10 mouse cellular contexts compared by ENCODE assay signal in genomic region chr19:53362967-53363366, GRCm38 (mm10). TPM values are rescaled to one million over a fixed set of nuclear protein-coding genes. Genes with fewer than 3 reads are reported as not detected.
DNase-seq lines count a peak whose midpoint lies in the region; ATAC-seq and TF ChIP-seq lines count a peak whose summit lies in the region.
"Had no signal": no experiment of that assay in that cellular context is flagged by ENCODE, and none has a peak within 500 bp of the region (broad histone marks: within the 10 kb centered on the region; RNA-seq: fewer than 3 reads in every experiment).

No protein-coding gene starts in this region.

- peak; percentile 92 for DNase-seq in heart, adult 11 months
- DNase-seq in heart, postnatal 36 days, result no peak
- no peak for DNase-seq in testis, postnatal 14 days (ENCODE audit: low spot score)
- DNase-seq in splenic B cell, adult 2 months (ENCODE audit: low read depth, low spot score), result peak; percentile 48
- no peak for DNase-seq in frontal cortex, adult 2 months (ENCODE audit: extremely low spot score in 1 of 2, low spot score in 1 of 2)
- DNase-seq in adrenal gland, postnatal 4 days (ENCODE audit: low spot score in 2 of 2), result no peak

- peaks cover 2% of the 10 kb centered on the region for H3K4me1 ChIP-seq in testis, adult 2 months (ENCODE audit: control insufficient read depth, insufficient read depth, low read length)

- no peak for TF ChIP-seq POLR2A in testis, adult 2 months (IDR thresholded peaks at IDR 0.05; ENCODE audit: control insufficient read depth, low read depth, low read length)

- H3K36me3 ChIP-seq in testis, adult 2 months (ENCODE audit: control insufficient read depth, insufficient read depth, low read length), result no peaks in the 10 kb centered on the region
- H3K36me3 ChIP-seq in splenic B cell, adult 2 months (ENCODE audit: control insufficient read depth, insufficient read depth, low read length, poor library complexity, severe bottlenecking), result no peaks in the 10 kb centered on the region

- H3K27ac ChIP-seq in testis, adult 2 months (ENCODE audit: control insufficient read depth, insufficient read depth, low read depth, low read length), result no peak overlapping the region

- peak; percentile 52 for ATAC-seq in granulocyte monocyte progenitor cell, adult 5-6 weeks (replicated peaks; ENCODE audit: poor library complexity, severe bottlenecking)

- intact Hi-C loops in heart, postnatal 36 days (cut with DNase I), result loop anchor here (2.0 kb wide), 1 partner anchor 32 kb away; no protein-coding TSS in a partner anchor

- peak; percentile 78; the same call in 1 of the 2 replicates for TF ChIP-seq CTCF in testis, adult 2 months (IDR thresholded peaks at IDR 0.05; ENCODE audit: control insufficient read depth, insufficient read depth, insufficient replicate concordance, low read depth, low read length)

- H3K4me3 ChIP-seq in testis, adult 2 months (ENCODE audit: control insufficient read depth, low read depth, low read length), result no peak overlapping the region

- no peaks in the 10 kb centered on the region for H3K27me3 ChIP-seq in testis, adult 2 months (ENCODE audit: control insufficient read depth, insufficient read depth, low read length)
- H3K27me3 ChIP-seq in splenic B cell, adult 2 months (ENCODE audit: control insufficient read depth, insufficient read depth, low read length, poor library complexity, severe bottlenecking), result no peaks in the 10 kb centered on the region

RNA-seq across cellular contexts. Expression of gene Gm10197, which starts 8.6 kb away (rescaled TPM):
- total RNA-seq in heart, postnatal 36 days (2021), result not detected
- not detected in 2 replicates for polyA plus RNA-seq in testis, adult 2 months (2012; rRNA removed)
- not detected in 2 replicates for total RNA-seq in granulocyte monocyte progenitor cell, adult 5-6 weeks (2014; fragmentation: Nextera tagmentation)
- total RNA-seq in granulocyte monocyte progenitor cell, adult 5-6 weeks (2017), result not detected in 2 replicates
- not detected in 2 replicates for polyA plus RNA-seq in frontal cortex, adult 2 months (2012; rRNA removed)
- not detected for total RNA-seq in adrenal gland, postnatal 4 days (2021)
- total RNA-seq: left cerebral cortex, postnatal 10 days had no signal
- polyA plus RNA-seq: spleen, adult 2 months had no signal

RNA-seq across cellular contexts. Expression of gene Smndc1, which starts 27.4 kb away (rescaled TPM):
- 10 to 100 TPM; 33.0 to 33.8 TPM for total RNA-seq in heart, postnatal 36 days (2021)
- polyA plus RNA-seq in testis, adult 2 months (2012; rRNA removed), result 9.1 and 12.2 TPM in 2 replicates
- 47.7 and 54.6 TPM in 2 replicates for total RNA-seq in granulocyte monocyte progenitor cell, adult 5-6 weeks (2014; fragmentation: Nextera tagmentation)
- 31.1 and 33.4 TPM in 2 replicates for total RNA-seq in granulocyte monocyte progenitor cell, adult 5-6 weeks (2017)
- 26.3 and 29.4 TPM in 2 replicates for polyA plus RNA-seq in frontal cortex, adult 2 months (2012; rRNA removed)
- total RNA-seq in adrenal gland, postnatal 4 days (2021), result 10 to 100 TPM; 49.1 to 52.1 TPM

RNA-seq across cellular contexts. Expression of gene Mxi1, which starts 52.6 kb away (rescaled TPM):
- 10 to 100 TPM; 50.9 to 51.7 TPM for total RNA-seq in heart, postnatal 36 days (2021)
- 54.8 and 55.6 TPM in 2 replicates for polyA plus RNA-seq in testis, adult 2 months (2012; rRNA removed)
- 19.6 and 28.2 TPM in 2 replicates for total RNA-seq in granulocyte monocyte progenitor cell, adult 5-6 weeks (2014; fragmentation: Nextera tagmentation)
- total RNA-seq in granulocyte monocyte progenitor cell, adult 5-6 weeks (2017), result 50.7 and 54.9 TPM in 2 replicates
- polyA plus RNA-seq in frontal cortex, adult 2 months (2012; rRNA removed), result 76.6 and 85.8 TPM in 2 replicates
- 10 to 100 TPM; 38.1 to 40.5 TPM for total RNA-seq in adrenal gland, postnatal 4 days (2021)

Comparison
In these comparisons a context has a peak if more than half of its experiments do, and no peak if none do; other contexts are left out.
1. DNase-seq: peak in heart, adult 11 months (single experiment) and splenic B cell, adult 2 months (single experiment); none in heart, postnatal 36 days (0 of 2), testis, postnatal 14 days (single experiment), frontal cortex, adult 2 months (0 of 2) and adrenal gland, postnatal 4 days (0 of 2).